Mouse (Mus musculus): ENCODE measurements around the gene Gemin7.
"Not testable (repeated sequence)": the region's sequence is repeated elsewhere in the genome, so short reads cannot be mapped to it uniquely, and the experiment has no call there.

Gemin7 gene

DNA sequence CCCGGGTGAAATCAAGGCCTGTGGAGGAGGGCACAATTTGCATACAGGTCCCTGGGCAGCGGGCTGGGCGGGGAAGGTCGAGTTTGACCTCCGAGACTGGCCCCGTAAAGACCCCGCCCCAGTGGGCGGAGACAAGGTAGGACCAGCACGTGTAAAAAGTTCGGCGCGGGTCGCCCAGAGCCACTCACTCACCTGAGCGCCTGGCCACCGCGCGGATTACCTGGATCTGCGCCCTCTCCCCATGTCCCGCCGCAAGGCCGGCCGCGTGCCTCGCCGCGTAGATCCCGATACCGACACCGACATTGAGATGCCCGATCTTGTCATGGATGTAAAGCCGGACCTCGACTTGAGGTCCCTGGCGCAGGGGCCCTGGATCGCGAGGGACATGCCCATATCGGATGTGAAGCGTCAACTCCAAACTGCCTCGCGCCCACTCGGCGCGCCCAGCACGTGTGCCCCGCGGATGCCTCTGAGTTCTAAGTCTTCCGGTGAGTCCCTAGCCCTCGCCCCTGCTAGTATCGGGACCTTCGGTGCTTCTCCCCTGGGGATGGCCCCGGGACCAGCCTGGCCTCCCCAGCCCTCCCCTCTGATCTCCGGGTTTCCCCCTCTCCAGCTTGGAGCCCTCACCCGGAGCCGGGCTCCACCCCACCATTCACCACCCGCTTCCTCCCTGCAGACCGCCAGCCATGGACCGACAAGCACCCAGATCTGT is at the start of gene Gemin7, which contains the start of gene Zfp296:
TSS of gene Gemin7 (minus strand) at position 455 of the 712 bp plus-strand sequence.
TSS of gene Zfp296 (plus strand) at position 147 of the 712 bp plus-strand sequence.
- DNase-seq = peak; percentile 19

DNA sequence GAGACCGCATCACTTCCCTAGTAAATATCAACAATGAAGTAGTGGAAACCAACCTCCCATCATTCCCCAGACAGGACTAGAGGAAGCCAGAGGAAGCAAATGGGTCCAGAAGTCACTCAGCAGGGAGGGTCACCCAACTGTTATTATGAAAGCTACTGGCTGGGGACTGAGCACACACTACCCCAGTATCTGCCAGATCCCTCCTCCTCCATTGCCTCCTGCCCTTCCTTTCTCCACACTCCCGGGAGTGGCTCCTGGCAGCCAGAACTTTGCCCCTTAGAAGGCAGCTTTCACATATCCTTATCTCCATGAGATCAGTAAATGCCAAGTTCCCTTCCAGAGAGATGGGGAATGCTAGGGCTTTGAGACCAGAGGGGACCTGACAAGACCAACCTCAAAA is 46.0 kb upstream of the Gemin7 start:
- DNase-seq = no peak

DNA sequence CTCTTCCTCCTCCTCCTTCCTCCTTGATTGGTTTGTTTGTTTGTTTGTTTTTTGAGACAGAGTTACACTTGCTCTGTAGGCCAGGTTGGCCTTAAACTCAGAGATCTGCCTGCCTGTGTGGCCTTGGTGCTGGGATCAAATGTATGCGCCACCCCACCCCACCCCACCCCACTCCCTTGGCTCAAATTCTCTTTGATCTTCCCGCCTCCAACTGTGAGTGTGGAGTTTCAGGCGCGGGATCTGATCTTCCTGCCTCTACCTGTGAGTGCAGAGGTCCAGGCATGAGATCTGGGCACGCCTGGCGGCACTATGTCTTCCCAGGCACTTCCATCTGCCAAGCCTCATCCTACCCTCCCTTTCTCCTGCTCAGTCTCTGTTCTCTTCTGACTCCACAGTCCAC is 44.8 kb upstream of the Gemin7 start:
- DNase-seq = no peak

DNA sequence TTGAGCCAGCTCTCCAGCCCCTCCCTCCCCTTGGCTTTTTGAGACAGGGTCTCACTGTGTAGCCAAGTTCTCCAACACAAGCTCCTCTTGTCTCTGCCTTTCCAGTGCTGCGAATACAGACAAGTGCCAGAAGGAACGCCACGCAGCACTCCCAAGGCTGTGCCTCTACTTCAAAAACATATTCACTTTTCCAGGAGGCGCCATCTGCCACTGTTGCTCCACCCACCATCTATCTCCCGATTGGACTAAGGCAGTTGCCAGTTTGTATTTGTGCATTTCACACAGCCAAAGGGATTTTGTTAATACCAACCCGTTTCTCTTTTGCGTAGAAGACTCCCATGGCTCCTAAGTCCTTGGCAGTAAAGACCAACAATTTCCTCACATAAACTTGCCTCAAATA is 43.4 kb upstream of the Gemin7 start:
- DNase-seq = no peak

DNA sequence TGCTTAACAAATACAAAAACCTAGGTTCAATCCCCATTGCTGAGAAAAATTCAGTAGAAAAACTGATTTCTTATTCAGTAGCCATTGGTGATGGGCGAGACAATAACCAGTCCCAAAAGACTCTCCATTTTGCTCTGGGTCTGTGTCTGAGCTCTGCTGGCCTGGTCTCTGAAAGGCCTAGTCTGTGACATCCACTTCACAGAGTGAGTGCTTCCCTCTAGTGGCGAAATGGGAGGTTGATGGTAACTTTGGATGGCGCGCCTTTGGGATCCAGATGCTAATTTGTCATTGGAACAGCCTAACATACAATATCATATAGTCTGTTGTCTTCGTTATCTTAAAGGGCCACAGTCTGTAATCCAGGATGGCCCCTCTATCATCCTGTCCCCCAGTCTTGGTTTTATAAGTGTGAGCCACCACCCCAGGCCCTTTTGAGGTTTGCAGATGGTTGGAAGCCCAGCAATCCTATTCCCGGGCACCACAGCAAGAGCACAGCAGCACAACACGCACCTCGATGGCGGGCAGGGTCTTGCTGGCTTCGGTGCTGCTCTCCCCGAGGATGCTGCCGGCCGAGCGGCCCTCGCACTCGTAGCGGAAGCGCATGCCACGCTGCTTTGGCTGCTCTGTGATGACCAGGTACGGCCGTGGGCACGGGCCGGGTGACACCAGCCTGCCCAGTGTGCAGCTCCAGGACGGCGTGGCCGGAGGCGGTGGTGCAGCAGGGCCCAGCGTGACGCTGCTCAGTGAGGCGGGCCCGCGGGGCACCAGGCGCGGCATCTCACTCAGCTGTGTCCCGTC is 41.8 kb upstream of the Gemin7 start:
- DNase-seq = peak; percentile 65

DNA sequence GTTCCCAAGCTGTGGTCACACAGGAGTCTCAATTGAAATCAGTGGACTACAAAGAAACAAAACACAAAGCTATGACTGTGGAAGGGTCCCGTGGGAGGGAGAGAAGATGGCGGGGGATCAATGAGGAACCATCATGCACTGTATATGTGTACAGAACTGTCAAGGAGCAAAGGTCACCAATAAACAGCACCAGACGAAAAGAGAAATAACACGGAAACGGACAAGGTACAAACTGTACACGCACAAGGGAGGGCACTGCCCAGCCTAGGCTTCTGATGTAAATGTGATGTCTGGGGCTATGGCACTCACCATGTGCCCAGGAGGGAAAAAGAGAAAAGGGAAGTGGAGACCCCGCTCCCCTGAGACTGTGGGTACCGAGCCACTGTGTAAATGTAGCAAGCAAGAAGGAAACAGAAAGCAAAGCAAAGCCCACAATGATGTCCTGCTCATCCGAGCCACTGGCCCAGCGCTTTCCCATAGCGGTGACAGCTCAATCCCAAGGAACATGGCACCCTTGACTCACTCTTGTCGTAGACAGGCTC is 37.7 kb upstream of the Gemin7 start:
- no peak for DNase-seq

DNA sequence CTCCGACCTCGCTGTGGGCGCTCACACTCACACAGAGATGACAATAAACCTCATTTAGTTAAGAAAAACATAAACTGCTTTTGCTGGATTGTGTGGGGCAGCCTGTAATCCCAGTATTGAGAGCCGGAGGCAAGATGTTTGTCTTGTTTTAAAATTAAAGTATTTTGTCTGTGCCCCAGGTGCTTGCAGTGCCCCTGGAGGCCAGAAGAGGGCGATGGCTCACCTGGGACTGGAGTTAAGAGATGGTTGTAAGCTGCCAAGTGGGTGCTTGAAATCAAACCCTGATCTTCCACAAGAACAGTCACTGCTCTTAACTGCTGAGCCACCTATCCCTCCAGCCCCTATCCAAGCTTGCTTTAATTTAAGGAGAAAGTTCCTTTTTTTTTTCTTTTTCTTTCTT is 33.6 kb upstream of the Gemin7 start:
- DNase-seq = no peak

DNA sequence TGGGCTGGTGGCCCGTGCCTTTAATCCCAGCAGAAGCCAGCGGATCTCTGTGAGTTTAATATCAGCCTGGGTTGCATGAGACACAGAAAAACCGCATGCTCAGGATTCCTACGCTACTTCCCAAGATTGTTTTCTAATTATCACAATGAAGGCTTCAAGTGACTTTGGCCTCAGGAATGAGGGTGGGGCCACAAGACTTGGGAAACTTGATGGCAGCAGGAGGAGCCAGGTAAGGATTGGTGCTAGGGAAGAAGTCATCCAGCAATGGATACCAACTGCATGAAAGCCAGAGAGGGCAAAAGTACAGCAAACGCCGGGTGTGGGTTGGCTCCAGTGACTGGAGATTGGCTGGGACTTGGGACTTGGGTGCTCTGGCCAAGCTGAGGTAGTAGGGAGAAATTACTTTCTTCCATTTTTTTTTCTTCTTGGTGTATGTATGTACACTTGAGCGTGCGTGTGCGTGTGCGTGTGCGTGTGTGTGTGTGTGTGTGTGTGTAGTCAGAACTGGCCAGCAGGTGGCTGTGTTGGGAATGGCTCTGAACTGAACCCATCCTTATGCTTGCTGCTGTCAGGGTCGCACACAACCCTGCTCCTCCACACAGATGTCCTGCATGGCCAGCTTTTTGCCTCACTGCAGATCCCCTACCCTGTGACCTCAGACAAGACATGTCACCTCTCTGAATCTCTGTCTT is 32.4 kb upstream of the Gemin7 start:
- DNase-seq = no peak

DNA sequence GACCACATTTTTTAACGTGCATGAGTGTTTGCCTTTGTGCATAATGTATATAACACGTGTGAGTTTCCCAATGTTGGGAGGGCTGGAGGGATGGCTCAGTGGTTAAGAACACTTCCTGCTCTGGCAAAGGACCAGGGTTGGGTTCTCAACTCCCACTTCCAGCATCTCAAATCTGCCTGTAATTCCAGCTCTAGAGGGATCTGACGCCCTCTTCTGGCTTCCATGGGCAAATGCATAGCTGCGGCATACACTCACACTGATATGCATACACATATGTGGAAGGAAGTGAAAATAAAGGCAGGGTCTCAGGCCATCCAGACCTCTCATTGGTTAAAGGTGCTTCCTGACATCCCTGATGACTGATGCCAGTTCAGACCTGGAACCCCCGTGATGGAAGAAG is 29.9 kb upstream of the Gemin7 start:
- no peak for DNase-seq

DNA sequence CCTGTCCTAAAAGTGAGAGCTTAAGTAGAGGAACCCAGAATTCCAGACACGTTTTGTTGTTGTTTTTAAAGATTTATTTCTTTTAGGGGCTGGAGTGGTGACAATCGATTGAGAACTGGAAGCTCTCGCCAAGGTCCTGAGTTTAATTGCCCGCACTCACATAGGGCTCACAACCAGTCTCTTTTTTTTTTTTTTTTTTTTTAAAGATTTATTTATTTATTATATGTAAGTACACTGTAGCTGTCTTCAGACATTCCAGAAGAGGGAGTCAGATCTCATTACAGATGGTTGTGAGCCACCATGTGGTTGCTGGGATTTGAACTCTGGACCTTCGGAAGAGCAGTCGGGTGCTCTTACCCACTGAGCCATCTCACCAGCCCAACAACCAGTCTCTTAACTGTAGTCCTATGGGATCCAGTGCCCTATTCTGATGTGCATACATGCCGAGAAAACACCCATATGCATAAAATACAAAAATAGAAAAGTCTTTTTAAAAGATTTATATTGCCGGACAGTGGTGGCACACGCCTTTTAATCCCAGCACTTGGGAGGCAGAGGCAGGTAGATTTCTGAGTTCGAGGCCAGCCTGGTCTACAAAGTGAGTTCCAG is 27.3 kb upstream of the Gemin7 start:
- not testable (repeated sequence) for DNase-seq

DNA sequence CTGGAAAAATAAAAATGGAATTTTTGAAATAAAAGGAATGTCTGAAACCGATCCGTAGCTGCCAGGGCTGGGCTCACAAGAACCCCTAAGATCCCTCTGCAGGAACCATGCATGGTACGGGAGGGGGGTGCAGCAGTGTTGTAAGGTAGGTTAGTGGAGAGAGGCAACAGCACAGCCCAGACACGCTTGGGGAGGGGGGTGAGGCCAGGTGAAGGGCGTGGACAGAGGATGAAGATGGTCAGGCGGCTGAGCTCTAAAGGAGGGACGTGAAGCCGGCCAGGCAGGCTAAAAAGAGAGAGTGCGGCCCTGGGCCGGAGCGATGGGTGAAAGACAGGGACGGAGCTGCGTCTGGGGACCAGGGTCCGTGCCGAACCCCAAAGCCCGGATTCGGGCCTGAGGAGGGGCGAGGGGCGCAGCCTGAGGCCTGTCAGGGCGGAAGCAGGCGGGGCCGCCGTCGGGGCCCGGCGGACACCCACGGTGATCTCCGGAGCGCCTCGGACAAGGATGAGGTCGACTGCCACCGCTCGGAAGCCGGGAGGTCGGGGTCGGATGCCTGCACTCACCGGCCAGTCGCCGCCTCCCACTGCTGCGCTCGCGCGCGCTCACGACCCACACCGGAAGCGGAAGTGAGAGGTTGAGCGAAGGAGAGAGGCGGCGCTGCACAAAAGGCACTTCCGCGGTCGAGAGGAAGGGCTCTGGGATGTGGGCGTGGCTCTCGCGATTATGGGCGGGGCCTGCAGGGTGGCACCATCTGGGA is 26.6 kb upstream of the Gemin7 start, which contains the start of gene Clasrp:
TSS of gene Clasrp (minus strand) at position 638 of the 757 bp plus-strand sequence.
- DNase-seq = peak; percentile 97

DNA sequence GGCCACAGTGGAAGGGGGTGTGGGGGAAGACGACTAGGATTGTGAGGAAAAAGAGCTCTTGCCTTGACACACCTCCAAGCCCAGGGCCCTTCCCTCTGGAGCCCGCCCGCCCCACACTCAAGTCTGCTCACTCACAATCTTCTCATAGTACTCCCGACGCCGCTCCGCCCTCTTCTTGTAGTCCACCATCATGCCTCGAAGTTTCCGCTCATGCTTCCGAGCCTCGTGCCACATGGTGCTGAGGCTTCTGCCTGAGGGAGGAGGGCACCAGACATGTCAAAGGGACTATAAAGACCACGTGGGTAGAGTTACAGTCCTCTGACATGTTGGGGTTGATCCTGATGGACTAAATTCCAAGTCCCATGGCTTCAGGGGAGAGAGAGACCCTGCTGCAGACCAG is 25.7 kb upstream of the Gemin7 start:
- DNase-seq = no peak

DNA sequence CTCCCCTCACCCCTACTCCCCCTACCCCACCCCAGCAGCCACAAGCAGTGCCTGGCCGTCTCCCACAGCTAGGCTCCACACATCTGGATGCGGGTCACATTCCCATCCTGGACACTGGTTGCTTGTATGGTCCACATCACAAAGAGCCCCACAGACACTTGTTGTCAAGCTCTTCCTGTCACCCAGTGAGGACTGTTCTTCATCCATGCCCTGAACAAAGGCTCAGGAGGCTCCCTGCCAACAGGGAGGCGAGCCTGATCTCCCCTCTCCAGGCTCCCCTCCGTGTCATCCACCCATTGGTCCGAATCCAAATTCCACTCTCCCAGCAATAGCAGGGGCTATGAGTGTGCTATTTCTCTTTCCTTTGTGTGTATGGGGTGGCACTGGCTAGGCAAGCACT is 23.2 kb upstream of the Gemin7 start:
- DNase-seq = no peak

DNA sequence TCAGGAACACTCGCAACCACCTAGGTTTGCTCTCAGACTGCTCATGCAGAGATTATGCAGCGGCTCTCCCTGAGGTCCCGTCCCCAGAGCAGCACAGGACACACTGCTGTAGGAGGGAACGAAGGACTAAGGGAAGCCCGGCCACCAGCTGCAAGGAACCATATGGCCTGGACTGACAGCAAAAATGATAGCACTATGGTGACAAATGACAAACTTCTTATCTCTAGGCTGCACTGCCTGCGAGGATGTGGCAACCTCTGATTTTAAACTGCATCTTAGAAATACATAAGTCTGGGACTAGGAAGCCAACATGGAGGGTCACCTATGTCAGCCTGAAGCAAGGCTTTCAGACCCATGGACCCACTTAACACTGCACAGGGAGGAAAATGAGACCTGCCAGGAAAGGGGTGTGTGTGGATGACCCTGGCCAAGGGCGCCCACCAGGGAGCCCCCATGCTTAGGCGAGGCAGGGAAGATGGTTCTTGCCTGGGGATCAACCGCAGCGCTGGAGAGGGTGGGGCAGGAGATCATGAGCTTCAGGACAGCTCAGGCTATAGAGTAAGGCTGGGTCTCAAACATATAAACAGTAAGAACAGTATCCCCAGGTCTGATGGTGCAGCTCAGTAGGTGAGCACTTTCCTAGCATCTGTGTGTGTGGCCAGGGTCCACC is 15.8 kb upstream of the Gemin7 start:
- no peak for DNase-seq

DNA sequence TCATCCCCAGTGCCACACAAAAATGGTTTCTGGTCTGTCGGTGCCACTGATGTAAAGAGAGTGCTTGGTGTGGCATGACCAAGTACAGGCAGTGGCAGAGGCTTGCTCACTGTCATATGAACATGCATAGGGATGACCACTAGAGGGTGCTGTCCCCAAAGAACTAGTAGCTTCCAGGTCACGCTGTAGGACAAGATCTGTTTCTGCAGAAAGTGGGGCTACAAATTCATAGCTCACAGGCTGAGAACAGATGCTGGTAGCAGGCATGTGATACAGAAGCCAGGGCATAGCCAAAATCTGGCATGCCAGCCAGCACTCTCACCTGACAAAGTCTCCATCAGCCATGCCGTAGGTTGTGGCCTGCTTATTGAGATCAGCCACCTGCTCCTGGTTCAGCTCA is 12.5 kb upstream of the Gemin7 start:
- peak; percentile 70 for DNase-seq

DNA sequence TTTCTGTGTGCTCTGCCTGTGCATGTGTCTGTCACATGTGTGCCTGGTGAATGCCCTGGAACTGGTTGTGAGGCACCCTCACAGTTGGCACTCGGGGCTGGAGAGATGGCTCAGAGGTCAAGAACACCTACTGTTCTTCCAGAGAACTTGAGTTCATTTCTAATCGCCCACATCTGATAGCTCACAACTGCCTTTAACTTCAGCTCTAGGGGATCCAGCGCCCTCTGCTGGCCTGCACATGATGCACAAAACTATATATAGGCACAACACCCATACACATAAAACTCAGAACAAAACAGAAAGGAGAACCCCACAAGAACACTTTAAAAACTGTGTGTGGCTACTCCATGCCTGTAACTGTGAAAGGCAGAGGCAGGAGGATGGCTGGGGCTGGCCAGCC is 11.8 kb upstream of the Gemin7 start:
- DNase-seq = peak; percentile 60

DNA sequence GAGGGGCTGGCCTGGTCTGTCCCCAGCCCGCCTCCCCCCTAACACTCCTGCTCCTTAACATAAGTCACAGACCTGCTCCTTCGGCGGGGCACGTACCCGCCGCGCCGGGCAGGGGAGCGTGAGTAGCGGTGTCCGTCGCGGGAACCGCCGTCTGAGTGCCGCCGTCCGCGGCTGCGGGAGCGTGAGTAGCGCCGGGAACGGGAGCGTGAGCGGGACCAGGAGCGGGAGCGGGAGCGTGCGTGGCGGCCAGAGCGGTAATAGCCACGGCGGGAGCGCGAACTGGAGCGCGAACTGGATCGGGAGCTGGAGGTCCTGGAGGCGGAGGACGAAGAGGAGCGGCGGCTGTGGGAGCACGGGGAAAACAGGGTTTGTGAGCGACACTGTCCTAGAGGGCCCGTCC is 8.9 kb upstream of the Gemin7 start:
- DNase-seq = no peak

DNA sequence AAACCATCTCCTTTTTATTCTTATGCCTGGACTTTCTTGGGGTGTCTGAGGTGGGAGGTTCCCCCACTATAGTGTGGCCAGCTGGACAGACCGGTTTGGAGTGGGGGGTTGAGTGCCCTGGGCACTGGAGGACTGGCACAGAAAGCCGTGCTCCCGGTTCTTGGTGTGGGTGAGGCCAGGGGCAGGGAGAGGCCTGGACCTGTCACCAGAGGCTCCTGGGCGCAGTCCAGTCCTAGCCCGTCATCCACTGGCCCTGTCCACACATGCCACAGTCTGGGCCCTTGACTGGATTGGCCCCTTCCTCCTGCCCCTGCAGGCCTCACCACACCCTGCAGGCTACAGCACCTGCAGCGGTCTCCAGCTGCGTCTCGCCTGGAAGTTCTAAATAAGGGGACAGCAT is 3.2 kb upstream of the Gemin7 start:
- no peak for DNase-seq

DNA sequence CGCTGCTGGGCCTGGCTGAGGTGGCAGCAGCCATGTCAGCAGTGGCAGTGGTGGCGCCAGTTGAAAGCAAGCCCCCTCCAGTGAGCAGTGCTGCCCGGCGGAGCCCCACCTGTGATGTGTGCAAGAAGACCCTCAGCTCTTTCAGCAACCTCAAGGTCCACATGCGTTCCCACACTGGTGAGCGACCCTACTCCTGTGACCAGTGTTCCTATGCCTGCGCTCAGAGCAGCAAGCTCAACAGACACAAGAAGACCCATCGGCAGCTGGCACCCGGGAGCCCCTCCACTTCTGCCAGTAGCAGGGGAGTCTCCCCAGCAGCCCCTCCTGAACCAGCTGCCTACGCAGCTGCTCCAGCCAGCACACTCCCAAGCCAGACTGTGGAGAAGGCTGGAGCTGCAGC is 2.4 kb upstream of the Gemin7 start:
- DNase-seq = no peak

DNA sequence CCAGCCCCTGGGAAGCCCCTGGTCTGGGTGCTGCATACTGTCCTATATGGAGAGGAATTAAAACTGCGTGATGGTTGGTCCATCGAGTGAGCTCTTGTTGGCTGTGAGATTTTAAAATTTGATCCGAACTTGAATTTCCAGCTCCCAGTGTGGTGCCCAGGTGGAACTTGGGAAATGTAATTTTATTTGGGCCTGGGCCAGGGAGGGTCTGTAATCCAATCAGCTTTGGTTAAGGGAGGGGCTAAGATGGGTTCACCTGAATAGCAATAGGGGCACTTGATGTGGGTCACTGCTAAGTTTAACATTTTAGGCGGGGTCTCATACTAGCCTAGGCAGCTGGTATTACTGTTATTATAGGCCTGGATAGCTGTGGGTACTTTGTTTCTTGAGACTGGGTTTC is 1.0 kb upstream of the Gemin7 start:
- no peak for DNase-seq

DNA sequence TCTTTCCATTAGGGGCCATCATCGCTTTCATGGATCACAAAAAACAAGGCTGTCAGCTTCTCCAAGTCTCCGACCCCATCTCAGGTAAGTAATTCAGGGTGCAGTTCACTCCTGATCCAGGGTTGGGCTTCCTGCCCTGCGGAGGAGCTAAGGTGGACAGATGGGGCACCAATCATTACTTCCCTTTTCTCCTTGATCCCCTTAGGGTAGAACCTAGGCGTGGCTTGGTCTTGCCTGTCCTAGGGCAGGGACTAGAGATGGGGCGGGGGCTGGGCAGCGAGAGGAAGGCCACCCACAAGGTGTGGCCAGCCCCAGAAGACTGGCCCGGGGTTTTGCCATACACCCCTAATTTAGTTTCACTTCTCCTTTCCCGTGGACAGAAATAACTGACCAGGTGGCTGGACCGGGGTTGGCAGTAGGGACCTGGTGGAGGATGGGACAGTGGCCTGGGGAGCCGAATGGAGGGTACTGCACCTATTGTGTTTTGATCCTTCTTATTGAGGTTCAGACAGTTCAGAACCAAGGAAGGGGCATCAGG is 551 bp upstream of the Gemin7 start:
- DNase-seq = no peak

Data from thymus, postnatal 25 days (tissue).